Mouse (Mus musculus): ENCODE data around the gene Eln.

Gene Eln

GRCm38 (mm10) chr5:134743991-134744390 lies 3.1 kb downstream of the Eln start:
- peak; percentile 94 for DNase-seq

GRCm38 (mm10) chr5:134742221-134742795 lies 4.8 kb downstream of the Eln start:
- DNase-seq: peak; percentile 96

- peak; percentile 99 for DNase-seq
Measured at GRCm38 (mm10) chr5:134740501-134741341, 6.4 kb downstream of the Eln start.

GRCm38 (mm10) chr5:134739951-134740350 lies 7.2 kb downstream of the Eln start:
- DNase-seq: peak; percentile 94

GRCm38 (mm10) chr5:134734920-134735319 lies 12.2 kb downstream of the Eln start:
- peak; percentile 97 for DNase-seq

GRCm38 (mm10) chr5:134734072-134734471 lies 13.1 kb downstream of the Eln start:
- peak; percentile 95 for DNase-seq

GRCm38 (mm10) chr5:134733241-134733640 lies 13.9 kb downstream of the Eln start:
- DNase-seq: no peak

GRCm38 (mm10) chr5:134729124-134729523 lies 18.0 kb downstream of the Eln start:
- DNase-seq: peak; percentile 91

GRCm38 (mm10) chr5:134728535-134728934 lies 18.6 kb downstream of the Eln start:
- no peak for DNase-seq

- peak; percentile 91 for DNase-seq
Measured at GRCm38 (mm10) chr5:134727001-134727639, 20.0 kb downstream of the Eln start.

GRCm38 (mm10) chr5:134725299-134725698 lies 21.8 kb downstream of the Eln start:
- DNase-seq: no peak

- no peak for DNase-seq
Measured at GRCm38 (mm10) chr5:134720058-134720457, 27.1 kb downstream of the Eln start.

- DNase-seq: no peak
Measured at GRCm38 (mm10) chr5:134711076-134711475, 36.0 kb downstream of the Eln start.

- DNase-seq: peak; percentile 93
Measured at GRCm38 (mm10) chr5:134709275-134709674, 37.8 kb downstream of the Eln start.

GRCm38 (mm10) chr5:134704157-134704556 lies 43.0 kb downstream of the Eln start:
- peak; percentile 91 for DNase-seq

- DNase-seq: no peak
Measured at GRCm38 (mm10) chr5:134695539-134695938, 51.6 kb downstream of the Eln start.

GRCm38 (mm10) chr5:134695082-134695481 lies 52.0 kb downstream of the Eln start:
- DNase-seq: no peak

- DNase-seq: no peak
Measured at GRCm38 (mm10) chr5:134692704-134693103, 54.4 kb downstream of the Eln start.

- peak; percentile 100 for DNase-seq
Measured at GRCm38 (mm10) chr5:134688718-134689284, 58.3 kb downstream of the Eln start.

- no peak for DNase-seq
Measured at GRCm38 (mm10) chr5:134688086-134688717, 58.9 kb downstream of the Eln start, which contains the start of gene Limk1. TSS of gene Limk1 (minus strand) at chr5:134688598.

GRCm38 (mm10) chr5:134687187-134687586 lies 59.9 kb downstream of the Eln start:
- DNase-seq: peak; percentile 89

GRCm38 (mm10) chr5:134686541-134686940 lies 60.6 kb downstream of the Eln start:
- DNase-seq: peak; percentile 89

- DNase-seq: no peak
Measured at GRCm38 (mm10) chr5:134684398-134684797, 62.7 kb downstream of the Eln start.

All from heart, adult 11 months (tissue).